Mouse (Mus musculus) hindbrain, embryonic 12.5 days (tissue): ENCODE measurements around the gene Rnf17. TPM values are rescaled to one million over a fixed set of nuclear protein-coding genes. Genes with fewer than 3 reads are reported as not detected.

ENCODE experiments used
- ATAC-seq: fragments of 200-750 bp; cut with Nextera tagmentation; 2 replicates; pipeline ENCODE4 v1.8.0; 2017; ENCODE audit warnings: moderate TSS enrichment; ENCODE audit not compliant: low FRiP score
- H3K27ac ChIP-seq: fragments of 300-500 bp; sonication (generic); 2 replicates; pipeline ENCODE4 v1.5.1; 2016; ENCODE audit warnings: mild to moderate bottlenecking
- H3K27me3 ChIP-seq: fragments of 300-500 bp; sonication (generic); 2 replicates; pipeline ENCODE4 v1.6.1; 2016; ENCODE audit warnings: mild to moderate bottlenecking
- H3K36me3 ChIP-seq: fragments of 300-500 bp; sonication (generic); 2 replicates; pipeline ENCODE4 v1.6.1; 2016; ENCODE audit warnings: mild to moderate bottlenecking
- H3K4me1 ChIP-seq: fragments of 300-500 bp; sonication (generic); 2 replicates; pipeline ENCODE4 v1.6.1; 2016
- H3K4me2 ChIP-seq: fragments of 300-500 bp; sonication (generic); replicated peaks from 2 replicates; pipeline ENCODE4 v1.6.1; 2016; ENCODE audit warnings: mild to moderate bottlenecking
- H3K4me3 ChIP-seq: fragments of 300-500 bp; sonication (generic); 2 replicates; pipeline ENCODE4 v1.5.1; 2016; ENCODE audit warnings: mild to moderate bottlenecking
- H3K9ac ChIP-seq: fragments of 300-500 bp; sonication (generic); 2 replicates; pipeline ENCODE4 v1.6.1; 2016; ENCODE audit warnings: mild to moderate bottlenecking, moderate library complexity
- H3K9me3 ChIP-seq: fragments of 300-500 bp; sonication (generic); replicated peaks from 2 replicates; pipeline ENCODE4 v1.6.1; 2016; ENCODE audit warnings: mild to moderate bottlenecking
- WGBS: fragments of 180-500 bp; shearing (Covaris S2); methylation state at CpG from one replicate; pipeline ENCODE4 v1.1.7; 2016; 5-methylcytosine and 5-hydroxymethylcytosine counted together
- polyA plus RNA-seq: library from polyadenylated mRNA; unstranded; fragments of >200 nt; fragmentation: Nextera tagmentation; extraction: Ambion mirVana; gene quantifications from 2 replicates; pipeline ENCODE4 v1.2.1, GENCODE M21; 2016

Rnf17 gene
- polyA plus RNA-seq, result 1.6 and 2.0 TPM in 2 replicates

- 66% methylated on average over 34 of the region's 34 CpGs for WGBS
- Histone ChIP-seq H3K36me3 (no peaks in the 10 kb centered on the region), H3K9me3 (0 out of 2 replicates have a peak, but pooled peaks cover 2% of the 10 kb centered on the region), H3K27ac (no peak within 1 kb of the TSS), H3K4me1 (no peaks in the 10 kb centered on the region), H3K4me2 (peak within 1 kb of the TSS; percentile 27; the same call in 1 of the 2 replicates), H3K27me3 (no peaks in the 10 kb centered on the region), H3K9ac (no peak within 1 kb of the TSS), H3K4me3 (no peak within 1 kb of the TSS)
- ATAC-seq, result no peak
These were observed at the start of gene Rnf17 for GRCm38 (mm10) chr14:56402311-56403071. Gene Rnf17 (plus strand): TSS chr14:56402581.

- ATAC-seq, result no peak
- H3K4me1 ChIP-seq, result no peaks in the 10 kb centered on the region
- H3K4me2 ChIP-seq, result no peak overlapping the region
- no peaks in the 10 kb centered on the region for H3K27me3 ChIP-seq
- H3K36me3 ChIP-seq, result no peaks in the 10 kb centered on the region
- 77% methylated on average over 3 of the region's 3 CpGs for WGBS
- no peak overlapping the region for H3K9ac ChIP-seq
- H3K4me3 ChIP-seq, result no peak overlapping the region
- no peak overlapping the region for H3K27ac ChIP-seq
- no peaks in the 10 kb centered on the region for H3K9me3 ChIP-seq
These were observed 47.6 kb upstream of the Rnf17 start for GRCm38 (mm10) chr14:56354803-56355202.

- Histone ChIP-seq H3K27ac (no peak overlapping the region), H3K27me3 (no peaks in the 10 kb centered on the region), H3K4me1 (no peaks in the 10 kb centered on the region), H3K4me2 (no peak overlapping the region), H3K9me3 (no peaks in the 10 kb centered on the region), H3K36me3 (no peaks in the 10 kb centered on the region), H3K9ac (no peak overlapping the region), H3K4me3 (no peak overlapping the region)
- ATAC-seq, result no peak
- WGBS, result 79% methylated on average over 8 of the region's 8 CpGs
These were observed 47.0 kb upstream of the Rnf17 start for GRCm38 (mm10) chr14:56355396-56355795.

- Histone ChIP-seq H3K36me3 (no peaks in the 10 kb centered on the region), H3K4me3 (no peak overlapping the region), H3K27me3 (no peaks in the 10 kb centered on the region), H3K27ac (no peak overlapping the region), H3K9me3 (no peaks in the 10 kb centered on the region), H3K4me2 (no peak overlapping the region), H3K4me1 (no peaks in the 10 kb centered on the region), H3K9ac (no peak overlapping the region)
- 87% methylated on average over 6 of the region's 6 CpGs for WGBS
- no peak for ATAC-seq
These were observed 46.2 kb upstream of the Rnf17 start for GRCm38 (mm10) chr14:56356196-56356595.

DNA sequence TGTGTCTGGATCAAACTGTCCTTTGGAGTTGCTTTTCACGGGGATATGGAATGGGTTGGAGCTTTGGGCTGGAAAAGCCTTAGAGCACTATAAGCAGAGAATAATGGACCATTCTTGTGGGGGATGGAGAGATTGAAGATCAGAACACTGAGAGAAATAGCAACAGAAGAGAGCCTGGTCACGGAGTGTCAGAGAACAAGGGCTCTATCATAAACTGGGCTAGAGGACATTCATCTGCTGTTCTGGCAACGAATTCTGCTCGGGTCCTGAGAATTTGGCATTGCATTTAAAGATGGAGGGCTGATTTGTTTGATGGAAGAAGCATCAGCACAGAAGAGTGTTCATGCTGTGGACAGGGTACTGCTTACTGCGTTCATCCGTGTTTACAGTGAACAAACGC lies 44.0 kb upstream of the Rnf17 start:
- ATAC-seq, result no peak
- no peaks in the 10 kb centered on the region for H3K36me3 ChIP-seq
- H3K27me3 ChIP-seq, result peaks cover 16% of the 10 kb centered on the region
- H3K9me3 ChIP-seq, result no peaks in the 10 kb centered on the region
- H3K4me2 ChIP-seq, result no peak overlapping the region
- H3K4me1 ChIP-seq, result no peaks in the 10 kb centered on the region
- no peak overlapping the region for H3K27ac ChIP-seq
- no peak overlapping the region for H3K4me3 ChIP-seq
- 83% methylated on average over 7 of the region's 7 CpGs for WGBS
- H3K9ac ChIP-seq, result no peak overlapping the region

GRCm38 (mm10) chr14:56359131-56359530 lies 43.2 kb upstream of the Rnf17 start:
- Histone ChIP-seq H3K4me2 (no peak overlapping the region), H3K36me3 (no peaks in the 10 kb centered on the region), H3K27me3 (peaks cover 23% of the 10 kb centered on the region), H3K9ac (no peak overlapping the region), H3K27ac (no peak overlapping the region), H3K4me1 (no peaks in the 10 kb centered on the region), H3K9me3 (no peaks in the 10 kb centered on the region), H3K4me3 (no peak overlapping the region)
- no peak for ATAC-seq
- 84% methylated on average over 6 of the region's 6 CpGs for WGBS

DNA sequence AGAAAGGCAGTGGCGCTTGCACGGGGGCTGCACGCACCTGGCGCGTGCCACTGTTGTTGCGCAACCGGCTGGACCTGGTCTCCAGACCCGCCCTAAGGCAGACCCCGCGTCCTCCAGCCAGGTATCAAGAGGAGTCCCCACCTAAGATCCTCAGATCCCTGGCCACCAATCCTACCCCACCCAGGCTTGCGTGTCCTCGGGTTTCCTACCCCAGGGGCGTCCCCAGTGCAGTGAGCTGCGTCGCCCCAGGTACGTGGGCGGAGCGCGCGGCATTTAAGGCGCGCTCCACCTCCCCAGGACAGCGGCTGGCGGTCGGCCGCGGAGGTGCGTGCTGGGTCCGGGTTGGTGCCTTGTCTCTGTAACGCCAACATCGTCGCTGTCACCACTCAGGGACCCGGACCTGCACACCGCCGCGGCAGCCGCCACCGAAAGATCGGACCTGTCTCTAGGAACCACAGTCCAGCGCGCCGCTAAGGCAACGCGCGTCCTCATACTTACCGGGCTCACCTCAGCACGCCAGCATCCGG lies 37.6 kb upstream of the Rnf17 start, which contains the start of gene Atp12a:
Atp12a (plus strand) TSS at position 358 of the 527 bp plus-strand sequence.
- Histone ChIP-seq H3K4me3 (peak within 1 kb of the TSS; percentile 39), H3K27me3 (peaks cover 67% of the 10 kb centered on the region), H3K4me2 (peak within 1 kb of the TSS; percentile 73), H3K9ac (peak within 1 kb of the TSS; percentile 42; the same call in 1 of the 2 replicates), H3K27ac (no peak within 1 kb of the TSS), H3K4me1 (peaks cover 6% of the 10 kb centered on the region), H3K9me3 (no peaks in the 10 kb centered on the region), H3K36me3 (no peaks in the 10 kb centered on the region)
- ATAC-seq, result no peak; the same call in 1 of the 2 replicates
- 1% methylated on average over 48 of the region's 48 CpGs for WGBS

DNA sequence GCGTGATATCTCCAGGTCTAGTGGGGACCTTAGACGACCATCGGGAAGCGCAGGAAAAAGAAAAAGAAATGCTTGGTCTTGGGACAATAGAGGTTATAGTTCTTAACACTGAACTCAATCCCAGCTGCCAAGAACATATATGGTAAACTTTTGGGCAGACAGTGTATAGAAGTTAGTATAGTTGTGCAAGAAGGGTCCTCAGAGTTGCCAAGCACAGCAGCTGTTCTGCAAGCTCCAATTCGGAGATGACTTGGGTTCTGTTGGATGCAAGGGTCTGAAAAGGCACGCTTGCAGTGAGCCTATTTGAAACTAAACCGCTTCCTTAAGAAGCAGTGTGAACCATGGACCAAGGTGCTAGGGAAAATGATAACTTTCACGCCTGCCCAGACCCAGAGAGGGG lies 37.1 kb upstream of the Rnf17 start:
- H3K4me2 ChIP-seq, result peak overlapping the region; percentile 73
- WGBS, result 35% methylated on average over 8 of the region's 8 CpGs
- no peaks in the 10 kb centered on the region for H3K9me3 ChIP-seq
- ATAC-seq, result no peak
- H3K4me3 ChIP-seq, result peak overlapping the region; percentile 39
- H3K36me3 ChIP-seq, result no peaks in the 10 kb centered on the region
- no peak overlapping the region for H3K9ac ChIP-seq
- H3K4me1 ChIP-seq, result peaks cover 6% of the 10 kb centered on the region
- H3K27me3 ChIP-seq, result peaks cover 67% of the 10 kb centered on the region
- H3K27ac ChIP-seq, result no peak overlapping the region

GRCm38 (mm10) chr14:56366712-56367111 lies 35.7 kb upstream of the Rnf17 start:
- ATAC-seq, result no peak
- peaks cover 64% of the 10 kb centered on the region for H3K27me3 ChIP-seq
- no peak overlapping the region for H3K9ac ChIP-seq
- no peak overlapping the region for H3K27ac ChIP-seq
- H3K9me3 ChIP-seq, result no peaks in the 10 kb centered on the region
- peaks cover 6% of the 10 kb centered on the region for H3K4me1 ChIP-seq
- H3K4me3 ChIP-seq, result no peak overlapping the region
- no peak overlapping the region for H3K4me2 ChIP-seq
- no peaks in the 10 kb centered on the region for H3K36me3 ChIP-seq
- 30% methylated on average over 15 of the region's 15 CpGs for WGBS

GRCm38 (mm10) chr14:56368834-56369233 lies 33.5 kb upstream of the Rnf17 start:
- WGBS, result 56% methylated on average over 3 of the region's 3 CpGs
- Histone ChIP-seq H3K4me3 (no peak overlapping the region), H3K27ac (no peak overlapping the region), H3K9me3 (no peaks in the 10 kb centered on the region), H3K4me2 (no peak overlapping the region), H3K27me3 (peaks cover 47% of the 10 kb centered on the region), H3K4me1 (peaks cover 6% of the 10 kb centered on the region), H3K36me3 (no peaks in the 10 kb centered on the region), H3K9ac (no peak overlapping the region)
- ATAC-seq, result no peak

GRCm38 (mm10) chr14:56375731-56376130 lies 26.6 kb upstream of the Rnf17 start:
- Histone ChIP-seq H3K4me1 (no peaks in the 10 kb centered on the region), H3K27ac (no peak overlapping the region), H3K4me3 (no peak overlapping the region), H3K4me2 (no peak overlapping the region), H3K9me3 (no peaks in the 10 kb centered on the region), H3K36me3 (no peaks in the 10 kb centered on the region), H3K9ac (no peak overlapping the region), H3K27me3 (no peaks in the 10 kb centered on the region)
- WGBS, result 2% methylated on average over 6 of the region's 6 CpGs
- ATAC-seq, result 0 out of 2 replicates have a peak, but pooled peaks have one; percentile 48

DNA sequence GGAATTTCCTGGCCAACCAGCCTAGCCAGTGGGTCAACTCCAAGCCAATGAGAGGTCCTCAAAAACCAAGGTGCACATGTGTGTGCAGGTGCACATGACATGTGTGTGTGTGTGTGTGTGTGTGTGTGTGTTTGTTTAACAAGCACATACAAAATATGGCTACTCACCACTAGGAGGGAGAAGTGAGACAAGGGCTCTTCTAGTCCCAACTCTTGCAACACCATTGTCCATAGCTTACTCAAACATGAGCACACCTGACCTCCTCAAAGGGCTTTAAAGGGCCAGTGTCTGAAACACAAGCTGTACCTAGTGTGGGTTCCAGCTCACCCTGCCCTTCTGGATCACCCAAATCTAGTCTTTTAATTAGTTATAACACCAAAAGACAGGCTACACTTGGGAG lies 24.6 kb upstream of the Rnf17 start:
- no peak for ATAC-seq

GRCm38 (mm10) chr14:56379336-56379735 lies 23.0 kb upstream of the Rnf17 start:
- H3K27ac ChIP-seq, result no peak overlapping the region
- no peaks in the 10 kb centered on the region for H3K9me3 ChIP-seq
- no peaks in the 10 kb centered on the region for H3K4me1 ChIP-seq
- no peak overlapping the region for H3K4me2 ChIP-seq
- ATAC-seq, result no peak
- H3K27me3 ChIP-seq, result no peaks in the 10 kb centered on the region
- no peak overlapping the region for H3K4me3 ChIP-seq
- H3K36me3 ChIP-seq, result no peaks in the 10 kb centered on the region
- WGBS, result 65% methylated on average over 9 of the region's 9 CpGs
- H3K9ac ChIP-seq, result no peak overlapping the region

More for the DNA sequence above, 24.6 kb upstream of the Rnf17 start:
- Histone ChIP-seq H3K9ac (no peak overlapping the region), H3K27ac (no peak overlapping the region), H3K36me3 (no peaks in the 10 kb centered on the region), H3K4me1 (no peaks in the 10 kb centered on the region), H3K4me3 (no peak overlapping the region), H3K27me3 (no peaks in the 10 kb centered on the region), H3K9me3 (no peaks in the 10 kb centered on the region), H3K4me2 (no peak overlapping the region)
